Mouse (Mus musculus) natural killer cell, adult 2 months (primary cell): ENCODE results near the gene Ubr7.

Experiments
- DNase-seq, 2 experiments: peaks; one replicate each; pipeline ENCODE4 v3.0.0; 2022; ENCODE audit warnings: low spot score in 2 of 2

Ubr7 gene

DNA sequence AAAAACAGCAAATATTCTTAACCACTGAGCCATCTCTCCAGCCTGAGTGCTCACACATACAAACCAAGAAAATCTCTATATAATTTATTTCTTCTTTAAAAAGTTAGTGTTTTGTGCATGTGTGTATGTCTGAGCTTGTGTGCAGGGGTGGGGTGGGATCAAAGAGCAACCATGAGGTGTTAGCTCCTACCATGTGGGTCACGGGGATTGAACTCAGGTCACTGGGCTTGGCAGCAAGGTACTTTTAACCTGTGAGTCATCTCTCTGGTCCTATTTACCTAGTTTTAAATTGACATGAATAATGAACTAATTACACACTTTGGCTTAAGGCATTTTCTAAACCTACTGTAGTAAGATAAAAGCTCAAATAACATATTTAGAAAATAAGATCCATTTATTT lies 68.6 kb downstream of the Ubr7 start:
- DNase-seq = no peak

DNA sequence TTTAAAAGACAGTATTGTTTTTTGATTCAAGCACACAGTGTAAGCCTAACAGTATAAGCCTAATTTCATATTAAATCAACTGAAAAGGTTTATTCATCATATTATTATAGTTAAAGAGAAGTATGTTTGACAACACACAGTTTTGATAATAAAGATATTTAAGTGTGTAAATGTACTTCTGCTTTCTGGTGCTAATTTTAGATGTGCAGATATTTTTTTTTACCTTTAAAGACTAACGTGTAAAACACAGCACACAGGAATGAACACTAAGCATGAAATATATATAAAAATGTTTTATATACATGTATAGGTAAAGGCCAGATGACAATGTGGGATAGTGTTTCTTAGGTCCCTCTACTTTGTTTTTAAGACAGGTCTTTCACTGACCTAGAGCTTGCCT lies 69.4 kb downstream of the Ubr7 start:
- DNase-seq = no peak
